Mouse (Mus musculus) c-Kit-negative CD71-positive TER-119-positive erythroid progenitor cells, embryonic 14.5 days (primary cell): ENCODE measurements around the gene Sdk2.

Experiments
- DNase-seq: peaks from one replicate; pipeline ENCODE4 v3.0.0-alpha.2; 2013; ENCODE audit warnings: low read depth, low spot score

The Sdk2 gene

GRCm38 (mm10) chr11:113991886-113992285 is 75.0 kb downstream of the Sdk2 start:
- no peak for DNase-seq

- DNase-seq, result no peak
Measured at GRCm38 (mm10) chr11:113990466-113990865, 76.4 kb downstream of the Sdk2 start.

DNA sequence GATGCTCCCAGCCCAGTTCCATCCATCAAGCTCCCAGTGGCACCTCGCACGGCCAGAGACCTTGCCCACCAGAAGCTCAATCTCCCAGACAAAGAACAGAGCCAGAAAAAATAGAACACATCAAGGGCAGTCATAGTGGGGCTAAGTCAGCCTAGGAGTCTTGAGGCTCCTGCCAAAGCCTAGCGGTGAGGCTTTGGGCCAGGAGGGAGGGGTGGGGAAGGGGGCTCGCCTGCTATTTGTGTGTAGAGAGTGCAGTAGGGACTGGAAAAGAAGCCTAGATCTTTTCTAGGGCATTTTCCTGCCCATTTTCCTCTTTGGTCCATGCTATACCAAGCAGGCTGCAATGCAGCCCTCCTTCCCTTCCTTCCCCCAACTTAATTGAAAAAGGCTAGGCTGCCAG is 76.8 kb downstream of the Sdk2 start:
- no peak for DNase-seq

DNA sequence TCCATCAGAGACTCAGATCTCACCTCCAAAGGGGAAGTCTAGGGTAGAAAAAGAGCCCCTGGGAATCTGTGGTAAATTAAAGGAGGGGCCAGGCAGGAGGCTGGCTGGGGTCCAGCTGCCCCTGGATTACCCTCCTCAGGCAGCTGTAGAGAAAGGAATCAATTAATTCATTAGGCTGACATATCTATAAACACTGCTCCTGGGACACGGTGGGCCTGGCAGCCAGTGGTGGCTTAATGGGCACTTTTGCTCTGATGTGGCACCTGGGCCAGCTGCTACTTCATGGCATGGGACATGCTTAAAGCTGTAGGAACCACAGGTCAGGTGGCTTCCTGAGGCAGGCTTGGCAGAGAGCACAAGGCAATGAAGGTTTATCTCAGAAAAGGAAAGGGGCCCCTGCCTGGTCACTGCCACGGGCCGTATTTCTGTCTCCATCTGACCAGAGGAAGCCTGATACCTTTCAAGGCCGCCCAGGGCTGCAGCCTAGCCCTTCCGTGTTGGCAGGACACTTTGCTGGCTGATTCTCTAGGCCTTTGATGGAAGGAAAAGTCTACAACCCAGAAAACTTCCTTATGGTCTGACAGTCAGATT is 80.9 kb downstream of the Sdk2 start:
- no peak for DNase-seq

GRCm38 (mm10) chr11:113981732-113982503 is 84.9 kb downstream of the Sdk2 start:
- DNase-seq, result no peak

- no peak for DNase-seq
Measured at GRCm38 (mm10) chr11:113981088-113981487, 85.8 kb downstream of the Sdk2 start.

DNA sequence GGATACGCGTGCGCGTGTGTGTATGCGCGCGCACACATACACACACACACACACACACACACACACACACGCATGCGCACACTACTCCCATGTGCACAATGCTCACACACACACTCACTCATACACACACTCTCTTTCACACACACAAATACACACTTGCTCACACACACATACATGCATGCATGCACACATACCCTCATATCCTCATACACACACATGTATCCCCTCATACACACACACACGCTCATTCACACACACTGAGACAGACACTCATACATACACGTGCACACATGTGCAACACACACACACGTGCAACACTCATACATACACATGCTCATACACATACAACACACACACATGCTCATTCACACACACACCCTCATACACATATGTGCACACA is 88.5 kb downstream of the Sdk2 start:
- no peak for DNase-seq

GRCm38 (mm10) chr11:113975667-113975970 is 91.2 kb downstream of the Sdk2 start:
- DNase-seq, result no peak

GRCm38 (mm10) chr11:113974876-113975666 is 91.8 kb downstream of the Sdk2 start:
- DNase-seq, result no peak

DNA sequence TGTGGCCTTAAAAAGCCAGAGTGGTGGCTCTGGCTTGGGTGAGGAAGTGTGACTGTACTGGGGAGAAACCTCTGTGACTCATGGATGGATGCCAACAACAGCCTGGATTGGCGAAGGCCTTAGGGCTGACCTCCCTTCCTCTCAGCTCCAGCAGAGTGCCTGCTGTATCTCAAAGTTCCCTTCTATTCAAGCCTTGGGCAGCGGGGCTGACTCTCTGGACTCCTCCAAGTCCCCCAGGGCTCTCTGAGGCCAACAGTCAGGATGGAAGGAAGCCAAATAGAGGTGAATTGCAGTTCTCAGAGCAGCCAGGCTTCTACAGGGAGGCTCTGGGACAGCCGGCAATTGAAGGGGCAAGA is 94.4 kb downstream of the Sdk2 start:
- no peak for DNase-seq

DNA sequence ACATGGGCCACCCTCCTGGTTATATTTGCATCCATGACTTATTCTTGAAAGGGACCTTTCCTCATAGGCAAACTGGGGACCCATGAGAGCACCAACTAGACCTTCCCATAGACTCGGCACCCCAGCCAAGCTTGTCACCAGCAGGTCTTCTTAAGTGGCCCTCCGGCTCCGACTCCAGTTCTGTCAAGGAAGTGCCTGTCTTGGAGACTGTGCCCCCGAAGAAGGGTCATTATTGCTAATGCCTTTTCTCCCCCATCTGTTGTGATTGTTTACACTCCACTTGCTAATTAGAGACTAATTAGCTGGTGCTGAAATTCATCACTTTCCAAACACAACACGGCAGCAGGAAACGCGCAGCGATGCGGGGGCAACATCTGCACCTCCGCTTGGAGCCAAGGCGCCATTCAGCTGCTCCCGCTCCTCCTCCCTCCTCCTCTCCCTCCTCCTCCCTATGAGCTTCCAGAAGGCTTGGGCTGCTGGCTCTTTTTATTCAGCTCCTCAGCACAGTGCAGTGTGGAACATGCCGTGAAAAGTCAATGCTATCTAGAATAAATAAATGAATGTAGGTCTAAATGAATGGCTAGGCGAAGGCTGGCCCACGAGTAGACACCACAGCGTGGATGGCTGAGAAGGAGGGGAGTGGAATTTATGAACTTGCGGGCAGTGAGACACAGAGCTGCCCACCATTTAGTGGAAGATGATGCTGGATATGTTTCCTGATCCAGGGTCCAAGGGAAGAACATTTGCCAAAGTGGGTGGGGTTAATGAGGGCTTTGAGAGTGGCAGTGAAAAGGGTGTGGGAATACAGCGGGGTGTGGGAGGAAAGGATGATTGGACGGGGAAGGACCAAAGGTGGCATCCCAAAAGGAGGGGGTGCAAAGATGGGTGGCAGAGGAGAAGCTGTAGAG is 95.0 kb downstream of the Sdk2 start:
- no peak for DNase-seq

DNA sequence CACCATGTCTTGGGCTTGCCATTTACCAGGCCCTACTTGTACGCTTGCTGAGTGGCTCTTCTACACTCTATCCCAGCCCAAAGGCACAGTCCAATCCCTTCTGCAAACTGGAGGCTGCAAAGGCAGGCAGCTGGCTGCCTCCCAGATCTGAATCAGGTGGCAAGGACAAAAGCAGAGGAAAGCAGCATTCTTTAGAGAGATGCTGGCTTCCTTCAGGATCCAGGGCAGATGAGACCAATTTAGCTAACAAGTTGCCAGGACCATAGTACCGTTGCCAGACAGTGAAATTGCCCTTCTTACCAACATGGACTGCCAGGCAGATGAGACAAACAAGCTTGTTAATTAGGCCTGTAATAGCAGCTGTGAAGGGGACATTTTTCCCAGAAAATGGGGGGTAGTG is 96.8 kb downstream of the Sdk2 start:
- no peak for DNase-seq

- no peak for DNase-seq
Measured at GRCm38 (mm10) chr11:113965214-113965613, 101.6 kb downstream of the Sdk2 start.

DNA sequence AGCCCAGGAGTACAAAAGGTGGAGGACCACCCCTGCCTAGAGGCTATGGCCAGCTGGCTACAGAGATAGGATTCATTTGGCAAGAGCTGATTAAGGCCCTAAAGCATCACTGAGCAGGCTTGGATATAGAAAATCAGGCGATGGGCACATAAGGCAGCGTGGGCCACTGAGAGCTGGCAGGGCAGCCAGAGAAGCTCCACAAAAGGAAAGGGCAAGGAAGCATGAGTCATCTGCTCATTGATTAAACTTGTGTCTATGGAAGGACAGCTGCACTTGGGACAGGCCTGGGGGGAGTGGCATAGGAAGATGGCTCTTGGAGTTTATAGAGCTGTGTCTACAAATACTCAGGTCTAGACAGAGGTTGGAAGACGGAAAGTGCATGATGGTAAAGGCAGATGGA is 104.1 kb downstream of the Sdk2 start:
- no peak for DNase-seq

DNA sequence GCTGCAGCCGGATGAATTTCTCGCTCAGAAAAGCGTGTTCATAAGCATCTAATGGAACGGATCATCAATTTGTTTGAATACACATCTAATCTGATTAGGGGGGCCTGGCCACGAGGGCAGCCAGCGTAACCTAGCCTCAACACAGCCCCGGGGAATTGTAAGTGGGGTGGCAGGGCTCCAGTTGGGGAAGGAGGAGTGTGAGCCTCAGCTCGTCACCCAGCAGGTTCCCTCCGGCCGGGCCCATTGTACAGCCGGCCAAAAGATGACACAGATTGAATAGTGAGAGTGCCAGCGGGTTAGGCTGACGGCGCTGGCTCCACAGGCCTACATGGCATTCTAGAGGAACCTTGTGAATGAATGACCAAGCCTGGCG is 115.2 kb downstream of the Sdk2 start:
- DNase-seq, result no peak

DNA sequence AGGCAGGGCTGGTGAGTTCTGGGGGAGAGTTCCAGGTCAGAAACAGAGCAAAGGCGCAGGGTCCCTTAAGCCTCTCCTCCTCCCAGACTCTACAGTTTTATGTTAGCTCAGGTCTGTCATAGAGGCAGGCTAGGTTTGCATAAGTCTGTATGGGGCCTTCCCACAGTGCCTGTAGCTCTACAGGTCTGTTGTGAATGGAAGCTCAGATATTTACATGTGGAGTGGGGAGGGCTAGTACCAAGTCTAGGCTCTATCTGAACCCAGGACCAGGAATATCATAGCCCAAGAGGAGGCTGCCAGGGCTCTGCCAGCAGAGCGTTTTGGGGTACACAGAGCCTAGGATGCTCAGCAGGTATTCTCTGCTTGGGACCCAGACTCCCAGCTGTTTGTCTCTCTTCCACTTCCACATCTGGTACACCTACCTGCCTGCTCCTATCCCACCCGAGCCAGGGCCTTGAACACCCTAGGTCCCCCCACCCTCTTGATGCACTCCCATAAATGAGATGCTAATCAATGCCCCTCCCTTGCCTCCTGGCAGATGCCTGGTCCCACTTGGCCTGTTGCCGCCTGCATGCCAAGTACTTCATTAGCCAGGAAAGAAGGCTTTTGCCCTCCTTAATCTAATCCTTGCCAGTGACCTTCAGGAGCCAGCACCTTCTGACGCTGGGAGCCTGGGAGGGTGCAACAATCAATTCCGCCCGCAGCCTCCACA is 115.8 kb downstream of the Sdk2 start:
- no peak for DNase-seq

- DNase-seq, result no peak
Measured at GRCm38 (mm10) chr11:113948676-113949075, 118.2 kb downstream of the Sdk2 start.

GRCm38 (mm10) chr11:113942101-113942735 is 124.6 kb downstream of the Sdk2 start:
- no peak for DNase-seq

- no peak for DNase-seq
Measured at GRCm38 (mm10) chr11:113933678-113934077, 133.2 kb downstream of the Sdk2 start.

GRCm38 (mm10) chr11:113932909-113933308 is 133.9 kb downstream of the Sdk2 start:
- no peak for DNase-seq

DNA sequence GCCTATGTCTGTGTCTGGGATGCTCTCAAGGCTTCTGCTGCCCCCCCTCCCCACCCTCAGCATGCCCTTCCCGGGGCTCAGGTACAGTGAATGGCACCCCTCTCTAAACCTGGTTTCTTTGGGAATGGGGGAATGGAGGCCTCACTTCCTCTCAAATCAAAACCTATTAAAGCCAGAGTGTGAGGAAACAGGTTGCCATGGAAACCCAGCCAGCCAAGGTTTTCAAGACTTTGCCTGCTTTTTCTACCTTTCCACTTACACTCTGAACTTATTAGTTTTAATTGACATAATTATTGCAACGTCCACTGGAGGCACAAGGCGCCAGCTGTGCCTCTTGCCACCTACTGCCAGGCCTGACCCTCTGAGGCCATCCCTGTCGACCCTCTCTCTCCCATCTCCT is 135.1 kb downstream of the Sdk2 start:
- no peak for DNase-seq
